Mouse (Mus musculus): Measurements from ENCODE around the gene Cpsf6.
"Not testable (repeated sequence)": the region's sequence is repeated elsewhere in the genome, so short reads cannot be mapped to it uniquely, and the experiment has no call there.

Gene Cpsf6

GRCm38 (mm10) chr10:117399196-117399595, 19.4 kb upstream of the Cpsf6 start:
- no peak for DNase-seq

- DNase-seq = no peak
Observed at GRCm38 (mm10) chr10:117398044-117398780, 18.4 kb upstream of the Cpsf6 start.

DNA sequence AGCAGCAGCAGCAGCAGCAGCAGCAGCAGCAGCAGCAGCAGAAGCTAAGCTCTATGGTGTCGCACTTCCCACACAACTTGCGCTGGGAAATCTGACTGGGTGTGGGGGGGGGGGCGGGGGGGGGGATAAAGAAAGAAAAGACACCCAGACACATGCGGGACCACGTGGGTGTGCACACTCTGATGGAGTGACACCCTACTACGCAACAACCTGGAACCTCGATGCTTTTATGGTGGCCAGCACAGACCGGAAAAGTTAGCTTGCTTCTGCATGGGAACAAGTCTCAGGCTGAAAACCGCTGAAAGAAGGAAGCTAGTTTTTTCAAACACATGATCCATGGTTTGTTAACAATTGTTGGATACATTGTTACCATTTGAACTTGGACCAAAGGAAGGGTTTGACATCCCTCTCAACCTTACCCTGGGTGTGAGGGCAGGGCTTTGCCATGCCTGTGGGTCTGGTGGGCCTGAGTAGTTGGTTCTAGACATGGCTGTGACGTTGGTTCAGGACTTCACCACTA, 17.4 kb upstream of the Cpsf6 start:
- no peak for DNase-seq

- DNase-seq = no peak
Observed at GRCm38 (mm10) chr10:117396386-117397048, 16.7 kb upstream of the Cpsf6 start.

- DNase-seq = no peak
Observed at GRCm38 (mm10) chr10:117395801-117396200, 16.0 kb upstream of the Cpsf6 start.

GRCm38 (mm10) chr10:117394738-117395550, 15.1 kb upstream of the Cpsf6 start:
- no peak for DNase-seq

GRCm38 (mm10) chr10:117393891-117394395, 14.1 kb upstream of the Cpsf6 start:
- DNase-seq = no peak

DNA sequence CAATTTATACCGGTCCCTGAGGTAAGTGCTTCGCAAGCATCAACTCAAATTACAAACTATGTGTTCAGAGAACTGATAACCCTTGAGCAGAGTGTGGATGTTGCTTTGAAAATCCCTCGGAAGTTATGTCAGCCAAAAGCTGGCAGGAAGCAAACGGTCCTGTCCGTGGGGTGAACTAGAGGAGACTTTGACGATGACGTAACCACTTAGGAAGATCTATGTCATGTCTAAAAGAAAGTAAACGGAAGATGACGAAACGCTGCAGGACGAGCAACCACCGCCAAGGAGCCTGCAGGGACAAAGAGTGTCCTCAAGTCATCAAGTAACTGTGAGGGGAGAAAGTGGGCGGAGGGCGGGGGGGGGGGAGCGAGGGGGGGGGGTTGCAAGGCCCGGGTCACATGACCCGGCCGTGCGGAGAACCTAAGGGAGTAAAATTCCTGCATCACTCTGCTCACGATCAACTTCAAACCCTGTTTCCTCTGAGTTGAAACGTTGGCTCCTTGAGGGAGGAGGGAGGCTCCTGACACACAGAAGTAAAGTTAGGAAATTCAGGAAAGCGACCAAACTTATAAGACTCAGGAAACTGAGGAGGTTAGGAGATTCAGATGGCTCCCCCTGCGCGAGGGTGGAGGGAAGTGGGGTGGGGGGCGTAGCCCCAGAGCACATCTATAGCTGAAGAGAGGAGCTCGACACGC, 13.5 kb upstream of the Cpsf6 start:
- DNase-seq = no peak

- no peak for DNase-seq
Observed at GRCm38 (mm10) chr10:117392832-117393195, 13.0 kb upstream of the Cpsf6 start.

DNA sequence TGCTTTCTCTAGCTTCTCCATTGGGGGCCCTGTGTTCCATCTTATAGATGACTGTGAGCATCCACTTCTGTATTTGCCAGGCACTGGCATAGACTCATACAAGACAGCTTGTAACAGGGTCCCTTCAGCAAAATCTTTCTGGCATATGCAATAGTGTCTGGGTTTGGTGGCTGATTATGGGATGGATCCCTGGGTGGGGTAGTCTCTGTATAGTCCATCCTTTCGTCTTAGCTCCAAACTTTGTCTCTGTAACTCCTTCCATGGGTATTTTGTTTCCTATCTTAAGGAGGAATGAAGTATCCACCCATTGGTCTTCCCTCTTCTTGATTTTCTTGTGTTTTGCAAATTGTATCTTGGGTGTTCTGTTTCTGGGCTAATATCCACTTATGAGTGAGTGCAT, 12.6 kb upstream of the Cpsf6 start:
- not testable (repeated sequence) for DNase-seq

DNA sequence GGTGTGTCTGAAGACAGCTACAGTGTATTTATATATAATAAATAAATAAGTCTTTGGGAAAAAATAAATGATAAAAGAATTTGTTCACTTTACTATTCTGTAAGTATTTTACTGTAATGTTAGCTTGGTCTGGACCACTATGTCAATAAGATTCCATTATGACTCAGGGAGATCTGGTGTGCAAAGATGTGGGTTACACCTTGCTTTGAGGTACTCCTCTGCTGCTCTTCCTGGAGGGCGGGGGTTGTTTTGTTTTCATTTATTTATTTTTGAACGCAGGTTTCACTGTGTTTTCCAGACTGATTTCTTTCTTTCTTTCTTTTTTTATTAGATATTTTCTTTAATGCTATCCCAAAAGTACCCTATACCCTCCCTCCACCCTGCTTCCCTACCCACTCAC, 12.0 kb upstream of the Cpsf6 start:
- no peak for DNase-seq

DNA sequence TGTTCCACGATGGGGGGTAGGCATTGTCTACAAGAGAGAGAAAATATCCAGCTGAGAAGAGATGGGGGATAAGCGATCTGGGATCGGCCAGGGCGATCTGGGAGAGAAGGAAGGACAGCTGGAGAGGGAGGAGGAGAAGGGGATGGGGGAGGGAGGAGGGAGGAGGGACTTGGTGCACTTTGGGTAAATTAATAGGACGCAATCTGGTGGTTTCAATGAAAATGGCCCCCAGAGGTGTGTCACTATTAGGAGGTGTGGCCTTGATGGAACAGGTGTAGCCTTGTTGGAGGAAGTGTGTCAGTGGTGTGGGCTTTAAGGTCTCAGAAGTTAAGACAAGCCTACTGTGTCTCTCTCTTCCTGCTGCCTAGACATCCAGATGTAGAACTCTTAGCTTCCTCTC, 11.2 kb upstream of the Cpsf6 start:
- DNase-seq = no peak

- DNase-seq = no peak
Observed at GRCm38 (mm10) chr10:117389904-117390875, 10.4 kb upstream of the Cpsf6 start.

GRCm38 (mm10) chr10:117389371-117389740, 9.5 kb upstream of the Cpsf6 start:
- no peak for DNase-seq

DNA sequence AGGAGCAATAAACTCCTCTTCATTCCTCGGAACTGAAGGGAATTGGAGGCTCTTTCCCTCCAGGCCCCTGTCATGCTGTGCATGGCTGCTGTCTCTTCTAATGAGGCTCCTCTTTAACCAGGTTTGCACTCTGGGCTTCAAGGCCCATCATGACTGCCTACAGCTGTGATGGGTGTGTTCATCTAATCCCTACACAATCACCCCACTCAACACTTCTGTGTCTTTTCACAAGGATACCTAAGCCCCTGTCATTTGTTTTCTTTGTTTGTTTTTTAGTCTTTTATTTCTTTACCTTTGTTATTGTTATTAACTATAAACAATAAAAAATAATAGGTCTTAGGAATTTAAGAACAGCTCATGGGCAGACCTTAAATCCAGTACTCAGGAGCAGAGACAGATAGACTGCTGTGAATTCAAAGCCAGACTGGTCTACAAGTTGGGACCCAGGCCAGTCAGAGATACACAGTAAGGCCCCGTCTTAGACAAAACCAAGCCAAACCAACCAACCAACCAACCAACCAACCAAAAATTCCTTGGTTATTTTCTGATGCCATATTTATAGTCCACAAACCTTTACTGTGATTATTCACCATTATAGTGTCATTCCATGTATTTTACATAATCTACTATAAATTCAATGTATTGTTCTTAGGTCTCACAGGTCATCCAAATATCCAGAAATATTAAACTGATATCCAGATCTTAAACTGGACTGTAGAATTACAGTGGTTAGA, 9.0 kb upstream of the Cpsf6 start:
- no peak for DNase-seq

- not testable (repeated sequence) for DNase-seq
Observed at GRCm38 (mm10) chr10:117387961-117388636, 8.3 kb upstream of the Cpsf6 start.

DNA sequence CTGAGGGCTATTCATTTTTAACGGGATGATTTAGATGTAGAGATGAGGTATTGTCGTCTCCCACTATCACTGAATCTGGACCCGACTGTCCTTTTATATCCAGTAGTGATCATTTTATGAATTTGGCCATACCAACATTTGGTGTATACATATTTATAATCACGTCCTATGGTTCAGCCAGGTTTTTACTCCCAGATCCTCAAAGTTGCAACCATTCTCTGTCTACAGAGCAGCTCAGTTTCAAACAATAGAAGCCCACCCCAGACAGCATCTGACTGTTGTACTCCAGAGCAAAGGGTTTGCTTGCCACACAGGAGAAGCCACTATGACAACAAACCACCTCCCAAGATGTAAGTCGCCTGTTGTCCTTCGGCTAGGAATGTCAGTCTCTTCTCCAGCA, 7.2 kb upstream of the Cpsf6 start:
- no peak for DNase-seq

GRCm38 (mm10) chr10:117386261-117386660, 6.4 kb upstream of the Cpsf6 start:
- DNase-seq = no peak

GRCm38 (mm10) chr10:117385431-117385830, 5.6 kb upstream of the Cpsf6 start:
- no peak for DNase-seq

- DNase-seq = no peak
Observed at GRCm38 (mm10) chr10:117385086-117385430, 5.2 kb upstream of the Cpsf6 start.

Data from cerebellum, adult 9-11 months (tissue).